Mouse (Mus musculus): Measurements from ENCODE around the gene Ate1. TPM values are rescaled to one million over a fixed set of nuclear protein-coding genes. Genes with fewer than 3 reads are reported as not detected.

Ate1 gene
- total and polyA plus RNA-seq, 2 experiments from 2014 or later: 47.4 to 129 TPM

DNA sequence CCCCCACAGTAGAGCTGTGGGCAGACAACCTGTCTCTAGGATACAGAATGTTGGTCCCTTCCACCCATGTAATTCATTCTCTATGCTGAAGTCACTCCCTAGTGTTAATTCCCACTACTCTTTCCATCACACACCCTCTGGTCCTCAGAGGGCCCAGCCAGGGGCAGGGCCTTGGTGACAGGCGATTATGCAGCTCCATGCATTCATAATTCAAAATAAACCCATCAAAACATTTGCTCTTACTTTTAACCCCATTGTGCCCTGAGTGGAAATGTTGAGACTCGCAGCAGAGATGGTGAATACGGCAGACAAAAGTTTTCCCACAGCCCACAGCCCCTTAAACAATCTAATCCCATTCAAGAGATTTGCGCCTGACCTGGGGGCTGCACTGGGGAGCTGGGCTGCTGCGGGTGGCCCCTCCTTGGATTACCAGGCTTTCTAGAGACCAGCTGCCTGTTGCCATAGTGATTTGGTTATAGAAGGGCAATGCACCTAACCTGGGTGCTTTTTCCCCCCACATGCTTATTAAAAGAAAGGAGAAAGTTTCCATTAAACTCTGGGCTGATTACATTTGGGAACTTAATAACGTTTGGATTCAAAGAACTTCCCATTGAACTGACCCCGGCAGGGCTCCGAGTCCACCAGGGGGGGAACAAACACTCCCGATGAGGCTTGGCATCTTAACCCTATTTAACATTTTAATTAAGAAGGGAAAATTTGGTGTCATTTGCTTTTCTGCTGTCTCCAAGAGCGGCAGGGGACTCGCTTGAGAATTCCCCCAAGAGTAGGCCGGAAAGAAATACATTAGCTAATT is 152.7 kb downstream of the Ate1 start:
- 14% methylated on average over 12 of the region's 12 CpGs for WGBS
- Histone ChIP-seq H3K4me3 (ENCODE audit: low read depth, low read length) (no peak overlapping the region), H3K9ac (replicated peaks; ENCODE audit: low read length, poor library complexity, severe bottlenecking) (no peak overlapping the region), H3K36me3 (ENCODE audit: insufficient read depth, low read length) (no peaks in the 10 kb centered on the region), H3K9me3 (ENCODE audit: low read length) (no peaks in the 10 kb centered on the region), H3K27me3 (ENCODE audit: insufficient read depth, low read length) (no peaks in the 10 kb centered on the region), H3K4me1 (ENCODE audit: insufficient read depth, low read length) (no peaks in the 10 kb centered on the region), H3K4me2 (ENCODE audit: low read depth, low read length, poor library complexity, severe bottlenecking) (no peak overlapping the region), H3K27ac (ENCODE audit: low read depth, low read length) (no peak overlapping the region)
- DNase-seq (ENCODE audit: low spot score) (peak; percentile 47), ATAC-seq (ENCODE audit: low FRiP score) (no peak)
- TF ChIP-seq CTCF (IDR thresholded peaks at IDR 0.05): no peak

- Histone ChIP-seq H3K27me3 (ENCODE audit: insufficient read depth, low read length) (no peaks in the 10 kb centered on the region), H3K27ac (ENCODE audit: low read depth, low read length) (no peak overlapping the region), H3K4me3 (ENCODE audit: low read depth, low read length) (no peak overlapping the region), H3K9ac (replicated peaks; ENCODE audit: low read length, poor library complexity, severe bottlenecking) (no peak overlapping the region), H3K4me1 (ENCODE audit: insufficient read depth, low read length) (no peaks in the 10 kb centered on the region), H3K9me3 (ENCODE audit: low read length) (no peaks in the 10 kb centered on the region), H3K4me2 (ENCODE audit: low read depth, low read length, poor library complexity, severe bottlenecking) (no peak overlapping the region), H3K36me3 (ENCODE audit: insufficient read depth, low read length) (no peaks in the 10 kb centered on the region)
- TF ChIP-seq CTCF (IDR thresholded peaks at IDR 0.05): no peak
- WGBS: 94% methylated on average over 10 of the region's 10 CpGs
- ATAC-seq (ENCODE audit: low FRiP score): no peak
- no peak for DNase-seq (ENCODE audit: low spot score)
Measured at GRCm38 (mm10) chr7:130365711-130366110, 154.5 kb downstream of the Ate1 start.

Other genes starting within 250 kb of the Ate1 start
- gene Nsmce4a, start 52.7 kb upstream of the Ate1 start, total RNA-seq (2014; rRNA removed): 38.7 and 46.1 TPM in 2 replicates
- 67.7 and 67.9 TPM in 2 replicates for gene Nsmce4a, start 52.7 kb upstream of the Ate1 start, polyA plus RNA-seq (2015; fragmentation: Nextera tagmentation; extraction: Ambion mirVana)
- 49.9 and 54.8 TPM in 2 replicates for gene Tacc2, start 57.1 kb upstream of the Ate1 start, total RNA-seq (2014; rRNA removed)
- gene Tacc2, start 57.1 kb upstream of the Ate1 start, polyA plus RNA-seq (2015; fragmentation: Nextera tagmentation; extraction: Ambion mirVana): 52.4 and 55.9 TPM in 2 replicates